Mouse (Mus musculus): ENCODE data around the gene Cnot8.

Cnot8 gene

DNA sequence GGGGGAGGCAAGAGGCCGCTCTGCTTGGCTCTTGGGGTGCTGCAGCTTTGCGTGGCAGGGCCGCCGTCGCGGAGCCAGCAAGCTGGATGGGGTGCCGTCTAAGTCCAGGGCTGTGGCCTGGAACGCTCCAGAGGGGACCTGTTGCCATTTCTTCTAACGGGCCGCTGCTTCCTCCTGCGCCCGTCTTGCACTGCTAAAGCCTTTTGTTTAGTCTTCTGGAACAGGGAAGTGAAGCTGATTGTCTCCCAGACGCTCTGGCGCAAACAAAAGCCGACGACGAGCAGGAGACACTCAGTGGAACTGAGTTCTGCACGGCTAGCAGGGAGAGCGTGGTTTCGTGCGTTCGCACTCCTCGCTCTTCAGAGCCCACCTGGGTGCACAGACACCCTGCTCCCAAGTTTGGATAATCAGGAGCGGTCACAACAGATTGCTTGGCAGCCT lies 418 bp downstream of the Cnot8 start:
- DNase-seq (ENCODE audit: low spot score in 2 of 2) = peak in 1 of 2 experiments; percentile 48

GRCm38 (mm10) chr11:58107009-58107408 lies 3.1 kb downstream of the Cnot8 start:
- no peak for DNase-seq (ENCODE audit: low spot score in 2 of 2)

- no peak for DNase-seq (ENCODE audit: low spot score in 2 of 2)
These were observed 3.8 kb downstream of the Cnot8 start for GRCm38 (mm10) chr11:58107664-58108337.

DNA sequence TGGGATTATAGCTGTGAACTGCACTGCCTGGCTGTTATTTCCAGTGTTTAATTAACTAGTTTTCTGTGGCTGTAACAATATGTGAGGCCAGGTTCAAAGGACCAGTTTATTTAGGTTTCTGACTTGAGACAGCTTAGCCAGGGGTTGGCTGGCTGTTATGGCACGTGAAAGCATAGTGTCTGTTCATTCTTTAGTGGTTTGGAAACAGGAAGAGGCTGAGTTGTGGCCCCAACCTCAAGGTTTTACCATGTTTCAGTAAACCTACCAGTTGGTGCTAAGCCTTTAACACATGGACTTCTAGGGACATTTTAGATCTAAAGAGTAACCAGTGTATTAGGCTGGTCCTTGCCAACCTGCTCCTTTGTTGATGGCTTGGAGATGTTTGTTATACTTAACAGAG lies 12.6 kb downstream of the Cnot8 start:
- no peak for DNase-seq (ENCODE audit: low spot score in 2 of 2)

- no peak for DNase-seq (ENCODE audit: low spot score in 2 of 2)
These were observed 13.2 kb downstream of the Cnot8 start for GRCm38 (mm10) chr11:58117044-58117652.

DNA sequence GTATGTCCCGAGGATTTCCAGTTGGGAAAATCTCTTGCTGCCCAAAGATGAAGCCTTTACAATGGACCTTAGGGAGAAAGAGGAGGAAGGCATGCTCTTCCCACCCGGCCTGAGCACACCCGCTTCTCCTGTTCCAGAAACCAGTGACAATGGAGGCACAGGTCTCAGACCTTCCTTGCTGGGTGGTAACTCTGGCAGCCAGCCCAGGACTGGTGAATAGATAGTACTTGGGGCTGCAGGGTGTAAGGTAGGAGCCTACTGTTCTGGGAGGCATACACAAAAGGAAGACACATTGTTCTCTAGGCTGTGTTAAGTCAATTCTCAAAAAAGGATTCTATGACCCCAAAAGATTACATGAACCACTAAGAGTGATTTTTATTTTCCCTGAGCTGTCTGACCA lies 16.7 kb downstream of the Cnot8 start:
- DNase-seq (ENCODE audit: low spot score in 2 of 2) = no peak

- no peak for DNase-seq (ENCODE audit: low spot score in 2 of 2)
These were observed 17.4 kb downstream of the Cnot8 start for GRCm38 (mm10) chr11:58121351-58121750.

DNA sequence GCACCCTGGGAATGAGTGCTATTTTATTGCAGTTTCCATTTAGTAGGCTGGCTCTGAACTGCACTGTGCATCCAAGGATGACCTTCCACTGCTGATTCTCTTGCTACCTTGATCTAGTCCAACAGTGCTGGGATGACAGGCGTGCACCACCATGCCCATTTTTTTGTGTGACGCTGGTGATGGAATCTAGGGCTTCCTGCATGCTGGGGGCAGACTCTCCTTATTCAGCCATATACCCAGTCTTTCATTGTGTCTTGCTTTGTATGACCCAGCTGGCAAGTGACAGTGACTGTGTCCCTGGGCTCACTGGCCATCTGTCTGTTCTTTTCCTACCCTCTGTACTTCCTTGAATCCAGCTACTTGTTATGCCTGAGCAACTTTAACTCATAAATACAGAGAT lies 19.8 kb downstream of the Cnot8 start:
- no peak for DNase-seq (ENCODE audit: low spot score in 2 of 2)

DNA sequence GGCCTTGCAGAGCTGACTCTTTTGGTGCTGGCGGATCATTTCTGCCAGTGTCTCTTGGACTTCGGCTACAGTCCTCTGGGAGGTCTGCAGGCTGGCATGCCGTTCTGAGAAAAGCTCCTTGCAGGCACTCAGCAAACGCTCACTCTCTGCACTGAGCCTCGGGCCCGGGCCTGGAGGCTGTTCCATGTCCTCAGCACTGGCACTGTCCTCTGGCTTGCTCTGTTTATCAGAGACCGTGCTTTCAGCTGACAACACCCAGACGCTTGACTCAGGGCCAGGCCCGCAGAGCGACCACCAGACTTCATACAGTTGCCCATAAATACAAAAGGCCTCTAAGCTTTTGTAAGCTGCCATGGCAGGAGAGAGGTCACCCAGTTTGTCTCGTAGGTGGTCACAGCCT lies 21.1 kb downstream of the Cnot8 start:
- no peak for DNase-seq (ENCODE audit: low spot score in 2 of 2)

- DNase-seq (ENCODE audit: low spot score in 2 of 2) = no peak
These were observed 22.6 kb downstream of the Cnot8 start for GRCm38 (mm10) chr11:58126397-58127160.

GRCm38 (mm10) chr11:58127544-58127943 lies 23.6 kb downstream of the Cnot8 start:
- DNase-seq (ENCODE audit: low spot score in 2 of 2) = no peak

- DNase-seq (ENCODE audit: low spot score in 2 of 2) = no peak
These were observed 25.4 kb downstream of the Cnot8 start for GRCm38 (mm10) chr11:58129302-58129843.

DNA sequence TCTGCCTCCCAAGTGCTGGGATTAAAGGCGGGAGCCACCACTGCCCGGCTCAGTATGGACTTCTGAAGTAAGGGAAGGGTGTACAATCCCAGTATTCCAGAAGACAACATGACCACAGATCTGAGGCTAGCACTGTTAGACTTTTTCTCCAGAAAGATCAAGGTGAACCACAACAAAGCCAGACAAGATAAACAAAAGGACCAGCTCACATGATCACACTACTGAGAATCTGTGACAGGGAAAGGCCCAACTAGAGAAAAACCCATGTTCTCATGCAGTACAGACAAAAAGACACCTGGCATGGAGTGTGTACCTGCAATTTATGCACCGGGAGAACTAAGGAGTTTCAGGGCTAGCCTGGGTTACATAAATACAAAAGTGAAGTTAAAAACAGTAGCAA lies 28.1 kb downstream of the Cnot8 start:
- no peak for DNase-seq (ENCODE audit: low spot score in 2 of 2)

DNA sequence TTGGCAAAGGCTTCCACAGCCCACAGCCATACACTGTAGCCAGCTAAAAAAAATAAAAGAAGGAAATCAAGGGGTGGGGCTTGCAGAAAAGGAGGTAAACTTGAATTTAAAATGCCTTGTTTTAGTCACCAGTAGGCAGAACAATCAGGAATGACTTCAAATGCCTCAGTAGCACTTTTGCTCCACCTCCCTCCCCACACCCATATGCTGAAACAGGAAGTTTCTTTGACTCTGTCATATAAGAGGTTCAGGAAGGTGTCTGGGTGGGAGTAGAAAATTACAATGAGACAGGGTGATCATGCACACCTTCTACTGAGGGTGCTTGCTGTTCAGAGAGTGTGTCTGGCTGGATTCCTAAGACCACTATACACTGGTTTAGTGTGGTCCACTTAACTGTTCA lies 30.9 kb downstream of the Cnot8 start:
- DNase-seq (ENCODE audit: low spot score in 2 of 2) = peak; percentile 15 to 25

- no peak for DNase-seq (ENCODE audit: low spot score in 2 of 2)
These were observed 31.3 kb downstream of the Cnot8 start for GRCm38 (mm10) chr11:58135296-58135695.

DNA sequence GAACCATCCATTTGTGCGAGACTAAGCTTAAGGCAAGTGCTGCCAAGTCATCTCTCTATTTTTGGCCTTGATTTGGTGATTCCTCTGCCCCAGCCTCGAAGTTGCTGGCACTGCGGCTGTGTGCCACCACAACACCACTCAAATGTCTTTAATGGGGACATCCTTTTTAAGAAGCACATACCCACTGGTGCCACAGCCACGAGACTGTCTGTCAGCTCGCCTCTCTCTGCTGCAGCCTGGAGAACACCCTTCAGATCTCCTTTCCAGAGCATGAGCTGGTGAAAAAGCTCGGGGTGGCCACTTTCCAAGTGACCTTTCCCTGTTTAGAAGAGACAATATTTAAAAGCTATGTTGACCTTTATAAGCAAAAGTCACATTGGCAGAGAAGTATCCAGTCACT lies 32.7 kb downstream of the Cnot8 start:
- no peak for DNase-seq (ENCODE audit: low spot score in 2 of 2)

DNA sequence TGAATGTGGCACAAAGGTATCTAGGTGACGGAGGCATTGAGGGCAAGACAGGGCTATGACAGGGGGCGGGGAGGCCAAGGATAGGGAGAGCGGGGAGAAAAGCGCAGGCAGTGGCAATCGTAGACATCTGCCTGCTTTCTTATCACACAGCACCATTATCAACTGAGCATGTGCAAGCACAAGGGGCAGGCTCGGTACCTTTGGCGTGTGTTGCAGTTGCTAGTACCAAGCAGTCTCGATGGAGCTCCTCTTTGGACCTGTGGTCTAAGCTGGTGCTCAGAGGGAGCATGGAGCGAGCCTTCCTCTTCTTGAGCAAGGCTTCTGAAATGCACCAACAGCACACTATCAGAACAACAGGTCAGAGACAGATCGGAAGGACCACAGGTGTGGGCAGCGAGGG lies 34.9 kb downstream of the Cnot8 start:
- peak; percentile 37 to 38 for DNase-seq (ENCODE audit: low spot score in 2 of 2)

DNA sequence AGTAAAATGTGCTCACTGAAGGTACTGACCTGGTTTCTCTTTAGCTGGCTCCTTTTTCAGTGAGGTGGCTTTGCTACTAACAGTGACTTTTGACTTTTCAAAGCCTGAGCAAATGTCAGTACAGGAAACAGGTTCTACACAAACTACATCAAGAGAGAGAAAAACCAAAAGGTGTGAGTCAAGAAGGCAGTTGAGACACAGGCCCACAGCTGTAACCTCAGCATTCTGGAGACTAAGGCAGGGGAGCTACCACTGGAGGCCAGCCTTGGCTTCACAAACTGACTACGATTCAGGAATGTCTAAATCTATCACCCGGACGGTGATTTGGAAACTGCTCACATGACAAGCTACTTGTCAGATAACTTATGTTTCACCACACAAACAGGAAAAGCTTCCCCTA lies 35.5 kb downstream of the Cnot8 start:
- DNase-seq (ENCODE audit: low spot score in 2 of 2) = peak; percentile 51 to 53

DNA sequence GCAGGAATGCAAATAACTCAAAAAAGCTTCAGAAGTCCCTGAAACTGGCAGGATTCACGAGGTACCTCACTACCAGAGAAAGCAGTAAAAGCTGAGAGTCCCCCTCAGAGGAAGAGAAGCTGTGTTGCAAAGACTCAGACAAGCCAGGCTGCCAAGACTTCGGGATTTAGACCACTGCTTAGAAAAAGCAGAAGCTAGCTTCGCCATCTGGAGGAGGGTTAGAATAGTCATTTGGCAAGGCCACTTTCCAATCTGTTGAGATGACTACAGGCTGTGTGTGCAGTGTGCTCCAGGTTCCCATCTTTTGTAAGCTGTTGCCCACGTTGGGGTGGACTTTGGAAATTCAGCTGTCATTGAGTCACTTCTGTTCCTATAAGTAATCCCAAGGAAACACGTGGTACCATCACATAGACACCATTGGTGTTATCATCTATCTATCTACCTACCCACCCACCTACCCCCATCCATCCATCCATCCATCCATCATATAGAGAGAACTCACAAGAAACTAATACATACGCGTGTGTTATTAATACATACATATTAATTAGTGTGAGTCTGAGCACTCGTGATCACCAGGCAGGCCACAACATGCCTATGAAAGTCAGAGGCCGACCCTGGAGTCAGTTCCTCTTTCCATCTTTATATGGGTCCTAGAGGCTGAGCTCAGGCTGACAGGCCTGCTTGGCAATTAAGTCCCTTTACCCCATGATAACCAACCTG lies 39.9 kb downstream of the Cnot8 start:
- no peak for DNase-seq (ENCODE audit: low spot score in 2 of 2)

DNA sequence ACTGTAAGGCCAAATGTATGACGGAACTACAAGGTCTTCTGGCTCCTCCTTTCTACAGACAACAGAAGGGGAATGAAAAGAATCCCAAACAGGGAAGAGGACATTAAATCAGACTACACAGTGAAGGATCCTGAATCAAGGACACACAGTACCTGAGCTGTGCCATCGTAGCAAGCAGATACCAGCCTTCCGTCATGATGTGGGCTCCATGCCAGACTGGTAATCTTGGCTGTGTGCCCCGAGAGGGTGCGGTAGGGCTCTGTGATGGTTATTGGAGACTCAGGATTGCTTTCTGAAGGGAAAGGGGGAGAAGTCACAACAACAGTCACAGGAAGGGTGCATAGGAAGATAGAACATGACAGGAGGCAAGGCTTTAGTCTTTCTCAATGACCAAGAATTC lies 42.3 kb downstream of the Cnot8 start:
- DNase-seq (ENCODE audit: low spot score in 2 of 2) = no peak

GRCm38 (mm10) chr11:58155458-58155857 lies 51.5 kb downstream of the Cnot8 start:
- no peak for DNase-seq (ENCODE audit: low spot score in 2 of 2)

DNA sequence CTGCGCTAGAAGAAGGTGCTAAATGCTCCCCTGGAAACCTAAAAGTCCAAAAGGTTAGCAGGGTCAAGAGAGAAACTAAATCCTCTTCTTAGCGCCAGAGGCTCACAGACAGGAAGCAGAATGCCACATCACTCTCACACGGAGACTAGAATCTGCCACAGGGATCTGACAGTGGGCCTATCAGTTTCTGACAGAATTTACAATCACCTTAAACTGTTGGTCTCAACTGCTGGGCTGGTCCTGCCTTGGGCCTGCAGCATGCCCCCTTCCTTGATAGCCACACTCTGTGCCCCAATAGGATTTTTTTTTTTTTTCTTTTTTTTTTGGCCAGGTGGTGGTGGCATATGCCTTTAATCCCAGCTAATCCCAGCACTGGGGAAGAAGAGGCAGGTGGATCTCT lies 52.9 kb downstream of the Cnot8 start:
- DNase-seq (ENCODE audit: low spot score in 2 of 2) = no peak

All from thymus, postnatal 10 days (tissue).